In genomic region chr4:12792764-12793422, GRCm38 (mm10) we compare ENCODE assay signal across 18 mouse cellular contexts.
A peak's percentile ranks its signal among the peaks of the same experiment; 100 is the strongest.
DNase-seq lines count a peak whose midpoint lies in the region; ATAC-seq and TF ChIP-seq lines count a peak whose summit lies in the region.
"Had no signal": no experiment of that assay in that cellular context is flagged by ENCODE, and none has a peak within 500 bp of the region (broad histone marks: within the 10 kb centered on the region; RNA-seq: fewer than 3 reads in every experiment).

No protein-coding gene starts in this region.

- no peaks in the 10 kb centered on the region; the same call in 1 of the 2 replicates for H3K4me1 ChIP-seq in hindbrain, embryonic 11.5 days (replicated peaks; ENCODE audit: control insufficient read depth, insufficient read depth, low read length)
- H3K4me1 ChIP-seq in hindbrain, embryonic 10.5 days (replicated peaks) = peaks cover 10% of the 10 kb centered on the region; the same call in 1 of the 2 replicates
- peaks cover 7% of the 10 kb centered on the region for H3K4me1 ChIP-seq in hindbrain, embryonic 12.5 days
- peaks cover 7% of the 10 kb centered on the region for H3K4me1 ChIP-seq in midbrain, postnatal 0 days (ENCODE audit: insufficient read depth, low read length)
- H3K4me1 ChIP-seq: heart, embryonic 13.5 days had no signal

- H3K9me3 ChIP-seq in hindbrain, embryonic 11.5 days (ENCODE audit: control insufficient read depth, low read length) = no peaks in the 10 kb centered on the region
- H3K9me3 ChIP-seq in hindbrain, embryonic 10.5 days = no peaks in the 10 kb centered on the region
- H3K9me3 ChIP-seq in hindbrain, embryonic 12.5 days (replicated peaks) = no peaks in the 10 kb centered on the region
- no peaks in the 10 kb centered on the region for H3K9me3 ChIP-seq in midbrain, postnatal 0 days (ENCODE audit: low read length)
- H3K9me3 ChIP-seq: heart, embryonic 13.5 days had no signal

- H3K27ac ChIP-seq in hindbrain, embryonic 11.5 days (ENCODE audit: low read depth, low read length) = no peak overlapping the region
- no peak overlapping the region for H3K27ac ChIP-seq in hindbrain, embryonic 10.5 days
- peak overlapping the region; percentile 41; the same call in 1 of the 2 replicates for H3K27ac ChIP-seq in hindbrain, embryonic 12.5 days
- peak overlapping the region; percentile 44; the same call in 1 of the 2 replicates for H3K27ac ChIP-seq in midbrain, postnatal 0 days (ENCODE audit: low read depth, low read length)
- H3K27ac ChIP-seq: gastrocnemius, adult 2 months; heart, embryonic 13.5 days; kidney, postnatal 0 days had no signal

- WGBS in hindbrain, embryonic 11.5 days = 86% methylated on average over 11 of the region's 11 CpGs
- WGBS in hindbrain, embryonic 10.5 days = 87% methylated on average over 11 of the region's 11 CpGs
- 80% methylated on average over 11 of the region's 11 CpGs for WGBS in hindbrain, embryonic 12.5 days
- WGBS in midbrain, postnatal 0 days = 54% methylated on average over 11 of the region's 11 CpGs

- TF ChIP-seq CTCF in midbrain, postnatal 0 days (IDR thresholded peaks at IDR 0.05) = no peak

- no peak overlapping the region for H3K4me2 ChIP-seq in hindbrain, embryonic 11.5 days (replicated peaks; ENCODE audit: low read depth, low read length)
- H3K4me2 ChIP-seq in hindbrain, embryonic 12.5 days (replicated peaks) = no peak overlapping the region
- peak overlapping the region; percentile 32 for H3K4me2 ChIP-seq in midbrain, postnatal 0 days (ENCODE audit: low read depth, low read length, poor library complexity, severe bottlenecking)
- H3K4me2 ChIP-seq: heart, embryonic 13.5 days had no signal

- H3K4me3 ChIP-seq in hindbrain, embryonic 11.5 days (ENCODE audit: low read depth, low read length) = no peak overlapping the region
- no peak overlapping the region for H3K4me3 ChIP-seq in hindbrain, embryonic 10.5 days
- H3K4me3 ChIP-seq in hindbrain, embryonic 12.5 days = no peak overlapping the region
- no peak overlapping the region for H3K4me3 ChIP-seq in midbrain, postnatal 0 days (ENCODE audit: low read depth, low read length)
- H3K4me3 ChIP-seq: gastrocnemius, adult 2 months; heart, embryonic 13.5 days had no signal

- ATAC-seq in hindbrain, embryonic 11.5 days (ENCODE audit: low FRiP score) = peak; percentile 27; the same call in 1 of the 2 replicates
- 0 out of 2 replicates have a peak, but pooled peaks have one; percentile 19 for ATAC-seq in hindbrain, embryonic 12.5 days (ENCODE audit: low FRiP score)
- peak; percentile 76 for ATAC-seq in megakaryocyte progenitor cell, adult 5-6 weeks (replicated peaks; ENCODE audit: poor library complexity)
- ATAC-seq in midbrain, postnatal 0 days (ENCODE audit: low FRiP score) = no peak
- no peak for ATAC-seq in inflammation-experienced regulatory T-cells, adult 6 months
- ATAC-seq: liver, postnatal 0 days had no signal

- H3K9ac ChIP-seq in hindbrain, embryonic 11.5 days (ENCODE audit: low read depth, low read length) = no peak overlapping the region
- H3K9ac ChIP-seq in hindbrain, embryonic 12.5 days = no peak overlapping the region
- 0 out of 2 replicates have a peak overlapping the region, but pooled peaks have one; percentile 39 for H3K9ac ChIP-seq in midbrain, postnatal 0 days (replicated peaks; ENCODE audit: low read length, poor library complexity, severe bottlenecking)
- H3K9ac ChIP-seq: heart, embryonic 13.5 days; liver, postnatal 0 days had no signal

- H3K36me3 ChIP-seq in hindbrain, embryonic 11.5 days (ENCODE audit: control insufficient read depth, insufficient read depth, low read length) = no peaks in the 10 kb centered on the region
- no peaks in the 10 kb centered on the region for H3K36me3 ChIP-seq in hindbrain, embryonic 10.5 days
- no peaks in the 10 kb centered on the region for H3K36me3 ChIP-seq in hindbrain, embryonic 12.5 days
- no peaks in the 10 kb centered on the region for H3K36me3 ChIP-seq in midbrain, postnatal 0 days (ENCODE audit: insufficient read depth, low read length)
- H3K36me3 ChIP-seq: heart, embryonic 13.5 days had no signal

- H3K27me3 ChIP-seq in hindbrain, embryonic 11.5 days (ENCODE audit: control insufficient read depth, insufficient read depth, low read length) = no peaks in the 10 kb centered on the region
- H3K27me3 ChIP-seq in hindbrain, embryonic 10.5 days (ENCODE audit: insufficient read depth, poor library complexity, severe bottlenecking) = no peaks in the 10 kb centered on the region
- no peaks in the 10 kb centered on the region for H3K27me3 ChIP-seq in hindbrain, embryonic 12.5 days
- H3K27me3 ChIP-seq in midbrain, postnatal 0 days (ENCODE audit: insufficient read depth, low read length) = no peaks in the 10 kb centered on the region
- H3K27me3 ChIP-seq: heart, embryonic 13.5 days had no signal

- DNase-seq in hindbrain, embryonic 11.5 days (ENCODE audit: low spot score) = no peak
- no peak for DNase-seq in hindbrain, embryonic 10.5 days (ENCODE audit: low spot score)
- DNase-seq in midbrain, postnatal 0 days (ENCODE audit: low spot score) = no peak
- DNase-seq in heart, postnatal 4 days = no peak
- no peak for DNase-seq in frontal cortex, postnatal 25 days (ENCODE audit: low spot score in 2 of 2)
- DNase-seq: adrenal gland, postnatal 36 days; cerebellum, adult 2 months; gastrocnemius, adult 2 months; heart, postnatal 36 days; kidney, adult 18-20 months; liver, postnatal 0 days; lung, postnatal 10 days; thymus, postnatal 25 days had no signal

Comparison
In these comparisons a context has a peak if more than half of its experiments do, and no peak if none do; other contexts are left out.
1. H3K27ac ChIP-seq: peak in hindbrain, embryonic 12.5 days (single experiment) and midbrain, postnatal 0 days (single experiment); none in hindbrain, embryonic 11.5 days (single experiment) and hindbrain, embryonic 10.5 days (single experiment).
2. ATAC-seq: peak in hindbrain, embryonic 11.5 days (single experiment), hindbrain, embryonic 12.5 days (single experiment) and megakaryocyte progenitor cell, adult 5-6 weeks (single experiment); none in midbrain, postnatal 0 days (single experiment) and inflammation-experienced regulatory T-cells, adult 6 months (single experiment).